15 mouse cellular contexts compared by ENCODE assay signal in the genomic region with DNA sequence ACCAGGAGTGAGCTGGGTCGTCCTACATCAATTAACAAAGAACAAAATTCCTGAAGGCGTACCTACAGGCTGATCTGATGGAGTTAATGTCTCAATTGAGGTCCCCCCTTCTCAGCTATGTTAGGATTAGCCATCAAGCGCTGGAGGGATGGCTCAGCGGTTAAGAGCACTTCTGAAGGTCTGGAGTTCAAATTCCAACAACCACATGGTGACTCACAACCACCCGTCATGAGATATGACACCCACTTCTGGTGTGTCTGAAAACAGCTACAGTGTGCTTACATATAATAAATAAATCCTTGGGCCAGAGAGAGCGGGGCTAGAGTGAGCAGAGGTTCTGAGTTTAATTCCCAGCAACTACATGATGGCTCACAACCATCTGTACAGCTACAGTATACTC.
"Had no signal": no experiment of that assay in that cellular context is flagged by ENCODE, and none has a peak within 500 bp of the region (broad histone marks: within the 10 kb centered on the region; RNA-seq: fewer than 3 reads in every experiment).

No protein-coding gene starts in this region.

- H3K27ac ChIP-seq: liver, embryonic 14.5 days; macrophage; midbrain, embryonic 12.5 days; neural tube, embryonic 12.5 days had no signal

- H3K4me3 ChIP-seq: megakaryocyte, embryonic 14.5 days; midbrain, embryonic 12.5 days; neural tube, embryonic 12.5 days had no signal

- DNase-seq: lung, adult 18-20 months; lung, embryonic 14.5 days; lung, postnatal 10 days; lung, postnatal 36 days; midbrain, embryonic 14.5 days; right cerebral cortex, postnatal 14 days; spleen, adult 18-20 months; thymus, adult 18-20 months; thymus, postnatal 14 days; thymus, postnatal 36 days had no signal

- H3K9me3 ChIP-seq: megakaryocyte, embryonic 14.5 days; midbrain, embryonic 12.5 days; neural tube, embryonic 12.5 days had no signal

- H3K4me1 ChIP-seq: megakaryocyte, embryonic 14.5 days had no signal

- H3K36me3 ChIP-seq: midbrain, embryonic 12.5 days; neural tube, embryonic 12.5 days had no signal
